Mouse (Mus musculus): ENCODE measurements around the gene Plac1. TPM values are rescaled to one million over a fixed set of nuclear protein-coding genes. Genes with fewer than 3 reads are reported as not detected.

Plac1 gene
- total and polyA plus RNA-seq, 3 experiments = not detected

GRCm38 (mm10) chrX:53064406-53064805, 175.5 kb downstream of the Plac1 start:
- TF ChIP-seq MXI1 (IDR thresholded peaks at IDR 0.05; ENCODE audit: low read depth, low read length) (no peak), GABPA (IDR thresholded peaks at IDR 0.05; ENCODE audit: low read depth, low read length) (no peak), ETS1 (IDR thresholded peaks at IDR 0.05; ENCODE audit: low read depth, low read length) (no peak), GATA1 (IDR thresholded peaks at IDR 0.05; ENCODE audit: low read depth, low read length) (no peak), TAL1 (IDR thresholded peaks at IDR 0.05; ENCODE audit: low read length) (no peak), HCFC1 (IDR thresholded peaks at IDR 0.05; ENCODE audit: low read depth, low read length) (no peak), RAD21 (IDR thresholded peaks at IDR 0.05; ENCODE audit: low read depth, low read length) (no peak), POLR2A (IDR thresholded peaks at IDR 0.05; ENCODE audit: control insufficient read depth in 1 of 2, insufficient read depth in 1 of 2, low read depth in 1 of 2, low read length in 2 of 2, poor library complexity in 1 of 2) (no peak), E2F4 (IDR thresholded peaks at IDR 0.05; ENCODE audit: borderline replicate concordance, low read depth, low read length) (no peak), USF1 (IDR thresholded peaks at IDR 0.05; ENCODE audit: low read depth, low read length) (no peak)
- Histone ChIP-seq H3K9me3 (replicated peaks; ENCODE audit: insufficient read depth, low read length) (no peaks in the 10 kb centered on the region), H3K27me3 (ENCODE audit: control insufficient read depth in 1 of 2, insufficient read depth in 2 of 2, low read length in 2 of 2) (no peaks in the 10 kb centered on the region), H3K36me3 (ENCODE audit: control insufficient read depth in 1 of 2, insufficient read depth in 2 of 2, low read length in 2 of 2) (peaks cover 0 to 9% of the 10 kb centered on the region in 2 experiments; a peak in 2 of 4 replicates), H3K9ac (ENCODE audit: control insufficient read depth, low read depth, low read length, poor library complexity, severe bottlenecking) (no peak overlapping the region), H3K4me3 (ENCODE audit: control insufficient read depth in 1 of 2, insufficient read depth in 1 of 2, low read depth in 2 of 2, low read length in 2 of 2) (no peak overlapping the region), H3K79me2 (ENCODE audit: control insufficient read depth, insufficient read depth, low read length, poor library complexity) (no peaks in the 10 kb centered on the region), H3K4me1 (ENCODE audit: control insufficient read depth in 1 of 2, insufficient read depth in 2 of 2, low read length in 2 of 2) (peaks cover 2 to 6% of the 10 kb centered on the region in 2 experiments; a peak in 2 of 4 replicates), H3K27ac (ENCODE audit: control insufficient read depth, low read depth, low read length) (no peak overlapping the region)
- no peak for DNase-seq (ENCODE audit: low read depth, low spot score)

GRCm38 (mm10) chrX:53059426-53060007, 180.4 kb downstream of the Plac1 start:
- no peak overlapping the region for H3K4me3 ChIP-seq (ENCODE audit: control insufficient read depth in 1 of 2, insufficient read depth in 1 of 2, low read depth in 2 of 2, low read length in 2 of 2)
- H3K9me3 ChIP-seq (replicated peaks; ENCODE audit: insufficient read depth, low read length) = no peaks in the 10 kb centered on the region
- H3K4me1 ChIP-seq (ENCODE audit: control insufficient read depth in 1 of 2, insufficient read depth in 2 of 2, low read length in 2 of 2) = peaks cover 2 to 6% of the 10 kb centered on the region in 2 experiments; a peak in 3 of 4 replicates
- no peaks in the 10 kb centered on the region for H3K27me3 ChIP-seq (ENCODE audit: control insufficient read depth in 1 of 2, insufficient read depth in 2 of 2, low read length in 2 of 2)
- no peak for TF ChIP-seq CHD1 (IDR thresholded peaks at IDR 0.05; ENCODE audit: low read depth, low read length)
- no peak for TF ChIP-seq JUND (IDR thresholded peaks at IDR 0.05; ENCODE audit: low read depth, low read length)
- no peak for TF ChIP-seq ZNF384 (IDR thresholded peaks at IDR 0.05; ENCODE audit: low read depth, low read length)
- no peak for TF ChIP-seq MAFK (IDR thresholded peaks at IDR 0.05; ENCODE audit: borderline replicate concordance, low read depth, low read length)
- TF ChIP-seq ZKSCAN1 (IDR thresholded peaks at IDR 0.05; ENCODE audit: low read depth, low read length) = no peak
- no peak for TF ChIP-seq RAD21 (IDR thresholded peaks at IDR 0.05; ENCODE audit: low read depth, low read length)
- no peak for TF ChIP-seq MYB (IDR thresholded peaks at IDR 0.05; ENCODE audit: low read depth, low read length)
- TF ChIP-seq MEF2A (IDR thresholded peaks at IDR 0.05; ENCODE audit: extremely low read depth, insufficient replicate concordance, low read depth, low read length, poor library complexity, severe bottlenecking) = no peak
- no peak for TF ChIP-seq CHD2 (IDR thresholded peaks at IDR 0.05; ENCODE audit: low read length)
- TF ChIP-seq ZC3H11A (IDR thresholded peaks at IDR 0.05; ENCODE audit: low read depth, low read length) = no peak
- TF ChIP-seq HCFC1 (IDR thresholded peaks at IDR 0.05; ENCODE audit: low read depth, low read length) = no peak
- TF ChIP-seq ELF1 (IDR thresholded peaks at IDR 0.05; ENCODE audit: low read depth, low read length) = no peak
- TF ChIP-seq USF2 (IDR thresholded peaks at IDR 0.05; ENCODE audit: borderline replicate concordance in 1 of 2, insufficient read depth in 1 of 2, low read depth in 1 of 2, low read length in 2 of 2) = no peak
- no peak for TF ChIP-seq SIN3A (IDR thresholded peaks at IDR 0.05; ENCODE audit: low read length)
- TF ChIP-seq MAX (IDR thresholded peaks at IDR 0.05; ENCODE audit: low read length) = no peak
- DNase-seq (ENCODE audit: low read depth, low spot score) = no peak
- H3K36me3 ChIP-seq (ENCODE audit: control insufficient read depth in 1 of 2, insufficient read depth in 2 of 2, low read length in 2 of 2) = peaks cover 0 to 9% of the 10 kb centered on the region in 2 experiments; a peak in 3 of 4 replicates
- no peak overlapping the region for H3K9ac ChIP-seq (ENCODE audit: control insufficient read depth, low read depth, low read length, poor library complexity, severe bottlenecking)
- no peak overlapping the region for H3K27ac ChIP-seq (ENCODE audit: control insufficient read depth, low read depth, low read length)
- peaks cover 5% of the 10 kb centered on the region; the same call in 1 of the 2 replicates for H3K79me2 ChIP-seq (ENCODE audit: control insufficient read depth, insufficient read depth, low read length, poor library complexity)
